Mouse (Mus musculus) midbrain, embryonic 15.5 days (tissue): ENCODE measurements around the gene Jakmip3. TPM values are rescaled to one million over a fixed set of nuclear protein-coding genes. Genes with fewer than 3 reads are reported as not detected.

Experiments
- ATAC-seq: fragments of 200-750 bp; cut with Nextera tagmentation; replicated peaks from 2 replicates; pipeline ENCODE4 v1.8.0; 2017; ENCODE audit warnings: moderate TSS enrichment
- H3K27ac ChIP-seq: fragments of 300-500 bp; sonication (generic); 2 replicates; pipeline ENCODE4 v1.5.1; 2015; ENCODE audit warnings: mild to moderate bottlenecking, inconsistent platforms
- H3K27me3 ChIP-seq: fragments of 300-500 bp; sonication (generic); replicated peaks from 2 replicates; pipeline ENCODE4 v1.6.1; 2015; ENCODE audit warnings: inconsistent platforms
- H3K36me3 ChIP-seq: fragments of 300-500 bp; sonication (generic); replicated peaks from 2 replicates; pipeline ENCODE4 v1.6.1; 2015; ENCODE audit warnings: inconsistent platforms
- H3K4me1 ChIP-seq: fragments of 300-500 bp; sonication (generic); 2 replicates; pipeline ENCODE4 v1.6.1; 2015; ENCODE audit warnings: inconsistent platforms
- H3K4me2 ChIP-seq: fragments of 300-500 bp; sonication (generic); 2 replicates; pipeline ENCODE4 v1.6.1; 2015; ENCODE audit warnings: inconsistent platforms, mild to moderate bottlenecking, moderate library complexity
- H3K4me3 ChIP-seq: fragments of 300-500 bp; sonication (generic); 2 replicates; pipeline ENCODE4 v1.5.1; 2015; ENCODE audit warnings: mild to moderate bottlenecking, inconsistent platforms
- H3K9ac ChIP-seq: fragments of 300-500 bp; sonication (generic); 2 replicates; pipeline ENCODE4 v1.6.1; 2015; ENCODE audit warnings: mild to moderate bottlenecking, inconsistent platforms
- H3K9me3 ChIP-seq: fragments of 300-500 bp; sonication (generic); 2 replicates; pipeline ENCODE4 v1.6.1; 2016; ENCODE audit warnings: inconsistent platforms
- WGBS: fragments of 180-500 bp; shearing (Covaris S2); methylation state at CpG from one replicate; pipeline ENCODE4 v1.1.7; 2015; ENCODE audit warnings: mixed read lengths; 5-methylcytosine and 5-hydroxymethylcytosine counted together
- polyA plus RNA-seq: library from polyadenylated mRNA; unstranded; fragments of >200 nt; fragmentation: Nextera tagmentation; extraction: Ambion mirVana; gene quantifications from 2 replicates; pipeline ENCODE4 v1.2.1, GENCODE M21; 2015

Gene Jakmip3
- polyA plus RNA-seq, 1 experiment from 2014 or later, result 11.1 TPM

GRCm38 (mm10) chr7:138955787-138956186 is 15.3 kb downstream of the Jakmip3 start:
- ATAC-seq, result no peak
- no peaks in the 10 kb centered on the region for H3K36me3 ChIP-seq
- H3K27me3 ChIP-seq, result no peaks in the 10 kb centered on the region
- no peaks in the 10 kb centered on the region for H3K4me1 ChIP-seq
- no peak overlapping the region for H3K27ac ChIP-seq
- 88% methylated on average over 7 of the region's 7 CpGs for WGBS
- no peaks in the 10 kb centered on the region for H3K9me3 ChIP-seq
- H3K4me3 ChIP-seq, result no peak overlapping the region
- H3K4me2 ChIP-seq, result no peak overlapping the region
- no peak overlapping the region for H3K9ac ChIP-seq

GRCm38 (mm10) chr7:138957106-138957505 is 16.6 kb downstream of the Jakmip3 start:
- Histone ChIP-seq H3K36me3 (no peaks in the 10 kb centered on the region), H3K27me3 (no peaks in the 10 kb centered on the region), H3K27ac (no peak overlapping the region), H3K4me2 (no peak overlapping the region), H3K4me1 (no peaks in the 10 kb centered on the region), H3K9ac (no peak overlapping the region), H3K4me3 (no peak overlapping the region), H3K9me3 (no peaks in the 10 kb centered on the region)
- no peak for ATAC-seq
- WGBS, result 75% methylated on average over 6 of the region's 6 CpGs

- Histone ChIP-seq H3K27ac (no peak overlapping the region), H3K9ac (no peak overlapping the region), H3K4me3 (no peak overlapping the region), H3K9me3 (no peaks in the 10 kb centered on the region), H3K4me2 (no peak overlapping the region), H3K4me1 (no peaks in the 10 kb centered on the region), H3K36me3 (no peaks in the 10 kb centered on the region), H3K27me3 (no peaks in the 10 kb centered on the region)
- 72% methylated on average over 5 of the region's 5 CpGs for WGBS
- ATAC-seq, result no peak
Observed at GRCm38 (mm10) chr7:138959747-138960146, 19.2 kb downstream of the Jakmip3 start.

- no peak overlapping the region for H3K4me3 ChIP-seq
- H3K4me2 ChIP-seq, result no peak overlapping the region
- H3K27me3 ChIP-seq, result no peaks in the 10 kb centered on the region
- 91% methylated on average over 5 of the region's 5 CpGs for WGBS
- H3K4me1 ChIP-seq, result peaks cover 6% of the 10 kb centered on the region
- no peak for ATAC-seq
- no peak overlapping the region for H3K27ac ChIP-seq
- H3K36me3 ChIP-seq, result no peaks in the 10 kb centered on the region
- no peak overlapping the region for H3K9ac ChIP-seq
- no peaks in the 10 kb centered on the region for H3K9me3 ChIP-seq
Observed at GRCm38 (mm10) chr7:138963756-138964155, 23.2 kb downstream of the Jakmip3 start.

- Histone ChIP-seq H3K27ac (peak overlapping the region; percentile 35; the same call in 1 of the 2 replicates), H3K9ac (no peak overlapping the region), H3K4me2 (no peak overlapping the region), H3K27me3 (no peaks in the 10 kb centered on the region), H3K36me3 (no peaks in the 10 kb centered on the region), H3K9me3 (no peaks in the 10 kb centered on the region), H3K4me1 (peaks cover 6% of the 10 kb centered on the region), H3K4me3 (no peak overlapping the region)
- 56% methylated on average over 13 of the region's 13 CpGs for WGBS
- 0 out of 2 replicates have a peak, but pooled peaks have one; percentile 37 for ATAC-seq
Observed at GRCm38 (mm10) chr7:138968010-138968620, 27.6 kb downstream of the Jakmip3 start.

- H3K9ac ChIP-seq, result no peak overlapping the region
- no peak for ATAC-seq
- no peaks in the 10 kb centered on the region for H3K9me3 ChIP-seq
- H3K4me3 ChIP-seq, result no peak overlapping the region
- H3K27me3 ChIP-seq, result no peaks in the 10 kb centered on the region
- H3K36me3 ChIP-seq, result no peaks in the 10 kb centered on the region
- no peak overlapping the region for H3K27ac ChIP-seq
- H3K4me1 ChIP-seq, result no peaks in the 10 kb centered on the region
- WGBS, result 94% methylated on average over 7 of the region's 7 CpGs
- H3K4me2 ChIP-seq, result no peak overlapping the region
Observed at GRCm38 (mm10) chr7:138977510-138977909, 37.0 kb downstream of the Jakmip3 start.

- H3K9ac ChIP-seq, result no peak overlapping the region
- 84% methylated on average over 6 of the region's 6 CpGs for WGBS
- no peaks in the 10 kb centered on the region for H3K27me3 ChIP-seq
- no peak overlapping the region for H3K4me3 ChIP-seq
- H3K4me1 ChIP-seq, result no peaks in the 10 kb centered on the region
- H3K4me2 ChIP-seq, result no peak overlapping the region
- ATAC-seq, result no peak
- H3K27ac ChIP-seq, result no peak overlapping the region
- H3K9me3 ChIP-seq, result no peaks in the 10 kb centered on the region
- H3K36me3 ChIP-seq, result no peaks in the 10 kb centered on the region
Observed at GRCm38 (mm10) chr7:138984576-138984975, 44.0 kb downstream of the Jakmip3 start.

- no peaks in the 10 kb centered on the region for H3K9me3 ChIP-seq
- H3K27ac ChIP-seq, result no peak overlapping the region
- 83% methylated on average over 9 of the region's 9 CpGs for WGBS
- H3K9ac ChIP-seq, result no peak overlapping the region
- H3K27me3 ChIP-seq, result no peaks in the 10 kb centered on the region
- H3K4me3 ChIP-seq, result no peak overlapping the region
- no peak for ATAC-seq
- H3K4me1 ChIP-seq, result no peaks in the 10 kb centered on the region
- H3K4me2 ChIP-seq, result no peak overlapping the region
- no peaks in the 10 kb centered on the region for H3K36me3 ChIP-seq
Observed at GRCm38 (mm10) chr7:138989156-138989555, 48.6 kb downstream of the Jakmip3 start.

- ATAC-seq, result no peak
- Histone ChIP-seq H3K4me1 (peaks cover 10% of the 10 kb centered on the region), H3K36me3 (no peaks in the 10 kb centered on the region), H3K4me2 (no peak overlapping the region), H3K27ac (no peak overlapping the region), H3K27me3 (no peaks in the 10 kb centered on the region), H3K9ac (no peak overlapping the region), H3K9me3 (no peaks in the 10 kb centered on the region), H3K4me3 (no peak overlapping the region)
- 89% methylated on average over 9 of the region's 9 CpGs for WGBS
Observed at GRCm38 (mm10) chr7:139002692-139003091, 62.2 kb downstream of the Jakmip3 start.

- Histone ChIP-seq H3K4me1 (peaks cover 10% of the 10 kb centered on the region), H3K9ac (no peak overlapping the region), H3K4me3 (no peak overlapping the region), H3K27me3 (no peaks in the 10 kb centered on the region), H3K27ac (no peak overlapping the region), H3K4me2 (no peak overlapping the region), H3K36me3 (no peaks in the 10 kb centered on the region), H3K9me3 (no peaks in the 10 kb centered on the region)
- no peak for ATAC-seq
- WGBS, result 44% methylated on average over 9 of the region's 9 CpGs
Observed at GRCm38 (mm10) chr7:139003250-139003649, 62.7 kb downstream of the Jakmip3 start.

GRCm38 (mm10) chr7:139009786-139010502 is 69.4 kb downstream of the Jakmip3 start:
- Histone ChIP-seq H3K36me3 (no peaks in the 10 kb centered on the region), H3K27me3 (no peaks in the 10 kb centered on the region), H3K27ac (peak overlapping the region; percentile 38), H3K9me3 (no peaks in the 10 kb centered on the region), H3K4me2 (no peak overlapping the region), H3K9ac (no peak overlapping the region), H3K4me3 (no peak overlapping the region), H3K4me1 (peaks cover 5% of the 10 kb centered on the region)
- 42% methylated on average over 7 of the region's 7 CpGs for WGBS
- peak; percentile 66; the same call in 1 of the 2 replicates for ATAC-seq

- no peak for ATAC-seq
- Histone ChIP-seq H3K4me3 (no peak overlapping the region), H3K4me2 (no peak overlapping the region), H3K4me1 (peaks cover 5% of the 10 kb centered on the region), H3K27ac (no peak overlapping the region), H3K27me3 (no peaks in the 10 kb centered on the region), H3K36me3 (no peaks in the 10 kb centered on the region), H3K9me3 (no peaks in the 10 kb centered on the region), H3K9ac (no peak overlapping the region)
- 38% methylated on average over 3 of the region's 3 CpGs for WGBS
Observed at GRCm38 (mm10) chr7:139011027-139011426, 70.5 kb downstream of the Jakmip3 start.

- H3K27me3 ChIP-seq, result no peaks in the 10 kb centered on the region
- peaks cover 5% of the 10 kb centered on the region for H3K4me1 ChIP-seq
- H3K9ac ChIP-seq, result no peak overlapping the region
- H3K27ac ChIP-seq, result no peak overlapping the region
- no peak overlapping the region for H3K4me3 ChIP-seq
- 84% methylated on average over 2 of the region's 2 CpGs for WGBS
- ATAC-seq, result no peak
- no peak overlapping the region for H3K4me2 ChIP-seq
- H3K9me3 ChIP-seq, result no peaks in the 10 kb centered on the region
- no peaks in the 10 kb centered on the region for H3K36me3 ChIP-seq
Observed at GRCm38 (mm10) chr7:139011586-139011985, 71.1 kb downstream of the Jakmip3 start.
